Mouse (Mus musculus) lung, embryonic 15.5 days (tissue): Measurements from ENCODE around the gene Itfg2. TPM values are rescaled to one million over a fixed set of nuclear protein-coding genes. Genes with fewer than 3 reads are reported as not detected.

Experiments
- ATAC-seq: fragments of 200-750 bp; cut with Nextera tagmentation; 2 replicates; pipeline ENCODE4 v1.8.0; 2017; ENCODE audit warnings: moderate number of reproducible peaks, borderline replicate concordance; ENCODE audit not compliant: low FRiP score, low TSS enrichment; ENCODE audit errors: extremely low read depth
- H3K27ac ChIP-seq: fragments of 300-500 bp; sonication (generic); 2 replicates; pipeline ENCODE4 v1.5.1; 2015; ENCODE audit warnings: moderate library complexity, mild to moderate bottlenecking, inconsistent platforms
- H3K27me3 ChIP-seq: fragments of 300-500 bp; sonication (generic); 2 replicates; pipeline ENCODE4 v1.6.1; 2015; ENCODE audit warnings: inconsistent platforms
- H3K36me3 ChIP-seq: fragments of 300-500 bp; sonication (generic); 2 replicates; pipeline ENCODE4 v1.6.1; 2015; ENCODE audit warnings: inconsistent platforms
- H3K4me1 ChIP-seq: fragments of 300-500 bp; sonication (generic); 2 replicates; pipeline ENCODE4 v1.6.1; 2015; ENCODE audit warnings: inconsistent platforms
- H3K4me2 ChIP-seq: fragments of 300-500 bp; sonication (generic); 2 replicates; pipeline ENCODE4 v1.6.1; 2015; ENCODE audit warnings: inconsistent platforms, mild to moderate bottlenecking, moderate library complexity
- H3K4me3 ChIP-seq: fragments of 300-500 bp; sonication (generic); 2 replicates; pipeline ENCODE4 v1.5.1; 2015; ENCODE audit warnings: mild to moderate bottlenecking, inconsistent platforms
- H3K9ac ChIP-seq: fragments of 300-500 bp; sonication (generic); 2 replicates; pipeline ENCODE4 v1.6.1; 2015; ENCODE audit warnings: inconsistent platforms
- H3K9me3 ChIP-seq: fragments of 300-500 bp; sonication (generic); 2 replicates; pipeline ENCODE4 v1.6.1; 2016; ENCODE audit warnings: inconsistent platforms
- WGBS: fragments of 180-500 bp; shearing (Covaris S2); methylation state at CpG from one replicate; pipeline ENCODE4 v1.1.7; 2015; 5-methylcytosine and 5-hydroxymethylcytosine counted together
- polyA plus RNA-seq: library from polyadenylated mRNA; unstranded; fragments of >200 nt; fragmentation: Nextera tagmentation; extraction: Ambion mirVana; gene quantifications from 2 replicates; pipeline ENCODE4 v1.2.1, GENCODE M21; 2015

Itfg2 gene
- polyA plus RNA-seq, 1 experiment from 2014 or later: 33.7 TPM

GRCm38 (mm10) chr6:128379636-128380035 lies 45.1 kb downstream of the Itfg2 start:
- no peak overlapping the region for H3K27ac ChIP-seq
- H3K4me1 ChIP-seq: peaks cover 3% of the 10 kb centered on the region; the same call in 1 of the 2 replicates
- no peak overlapping the region for H3K4me2 ChIP-seq
- H3K27me3 ChIP-seq: no peaks in the 10 kb centered on the region
- no peak for ATAC-seq
- H3K9ac ChIP-seq: no peak overlapping the region
- no peaks in the 10 kb centered on the region for H3K9me3 ChIP-seq
- H3K36me3 ChIP-seq: peaks cover 15% of the 10 kb centered on the region
- WGBS: 78% methylated on average over 16 of the region's 16 CpGs
- no peak overlapping the region for H3K4me3 ChIP-seq

- no peak overlapping the region for H3K4me2 ChIP-seq
- no peaks in the 10 kb centered on the region for H3K9me3 ChIP-seq
- peaks cover 46% of the 10 kb centered on the region for H3K36me3 ChIP-seq
- no peak overlapping the region for H3K9ac ChIP-seq
- 83% methylated on average over 17 of the region's 17 CpGs for WGBS
- no peak for ATAC-seq
- H3K4me3 ChIP-seq: no peak overlapping the region
- H3K27me3 ChIP-seq: no peaks in the 10 kb centered on the region
- H3K27ac ChIP-seq: no peak overlapping the region
- H3K4me1 ChIP-seq: peaks cover 3% of the 10 kb centered on the region; the same call in 1 of the 2 replicates
Measured at GRCm38 (mm10) chr6:128376371-128377085, 48.2 kb downstream of the Itfg2 start.

- Histone ChIP-seq H3K4me2 (no peak within 1 kb of the TSS), H3K4me3 (no peak within 1 kb of the TSS), H3K36me3 (peaks cover 59% of the 10 kb centered on the region), H3K9ac (no peak within 1 kb of the TSS), H3K9me3 (no peaks in the 10 kb centered on the region), H3K4me1 (peaks cover 3% of the 10 kb centered on the region; the same call in 1 of the 2 replicates), H3K27me3 (no peaks in the 10 kb centered on the region), H3K27ac (no peak within 1 kb of the TSS)
- 52% methylated on average over 6 of the region's 6 CpGs for WGBS
- no peak for ATAC-seq
Measured at GRCm38 (mm10) chr6:128375192-128375591, 49.5 kb downstream of the Itfg2 start, which contains the start of the genes Tex52 and Gm44596. TSS of gene Tex52 (plus strand) at chr6:128375456. TSS of gene Gm44596 (plus strand) at chr6:128375503.

GRCm38 (mm10) chr6:128370040-128370439 lies 54.7 kb downstream of the Itfg2 start:
- no peak overlapping the region for H3K9ac ChIP-seq
- no peak for ATAC-seq
- H3K27me3 ChIP-seq: no peaks in the 10 kb centered on the region
- no peaks in the 10 kb centered on the region for H3K9me3 ChIP-seq
- no peak overlapping the region for H3K4me3 ChIP-seq
- 93% methylated on average over 5 of the region's 5 CpGs for WGBS
- H3K27ac ChIP-seq: no peak overlapping the region
- no peak overlapping the region for H3K4me2 ChIP-seq
- peaks cover 1% of the 10 kb centered on the region; the same call in 1 of the 2 replicates for H3K4me1 ChIP-seq
- peaks cover 90% of the 10 kb centered on the region for H3K36me3 ChIP-seq

- Histone ChIP-seq H3K4me3 (no peak overlapping the region), H3K27me3 (no peaks in the 10 kb centered on the region), H3K4me1 (peaks cover 19% of the 10 kb centered on the region), H3K36me3 (peaks cover 54% of the 10 kb centered on the region), H3K9me3 (no peaks in the 10 kb centered on the region), H3K27ac (no peak overlapping the region), H3K4me2 (no peak overlapping the region), H3K9ac (no peak overlapping the region)
- 87% methylated on average over 5 of the region's 5 CpGs for WGBS
- ATAC-seq: no peak
Measured at GRCm38 (mm10) chr6:128366466-128366865, 58.3 kb downstream of the Itfg2 start.

GRCm38 (mm10) chr6:128364721-128365120 lies 60.0 kb downstream of the Itfg2 start:
- 66% methylated on average over 6 of the region's 6 CpGs for WGBS
- Histone ChIP-seq H3K4me2 (peak overlapping the region; percentile 81; the same call in 1 of the 2 replicates), H3K27me3 (no peaks in the 10 kb centered on the region), H3K36me3 (peaks cover 38% of the 10 kb centered on the region), H3K4me3 (no peak overlapping the region), H3K27ac (no peak overlapping the region), H3K9me3 (no peaks in the 10 kb centered on the region), H3K4me1 (peaks cover 32% of the 10 kb centered on the region), H3K9ac (no peak overlapping the region)
- ATAC-seq: no peak

GRCm38 (mm10) chr6:128363007-128363825 lies 61.5 kb downstream of the Itfg2 start:
- peaks cover 32% of the 10 kb centered on the region for H3K36me3 ChIP-seq
- peak; percentile 44 for ATAC-seq
- H3K4me1 ChIP-seq: peaks cover 32% of the 10 kb centered on the region
- peak overlapping the region; percentile 81 for H3K4me2 ChIP-seq
- peak overlapping the region; percentile 99 for H3K4me3 ChIP-seq
- peak overlapping the region; percentile 97 for H3K27ac ChIP-seq
- H3K9me3 ChIP-seq: no peaks in the 10 kb centered on the region
- H3K27me3 ChIP-seq: no peaks in the 10 kb centered on the region
- H3K9ac ChIP-seq: peak overlapping the region; percentile 83
- under 1% methylated on average over 33 of the region's 46 CpGs for WGBS

- WGBS: under 1% methylated on average over 67 of the region's 76 CpGs
- H3K27ac ChIP-seq: peak within 1 kb of the TSS; percentile 97
- peaks cover 33% of the 10 kb centered on the region for H3K36me3 ChIP-seq
- peak; percentile 89 for ATAC-seq
- no peaks in the 10 kb centered on the region for H3K9me3 ChIP-seq
- no peaks in the 10 kb centered on the region for H3K27me3 ChIP-seq
- peak within 1 kb of the TSS; percentile 83 for H3K9ac ChIP-seq
- H3K4me2 ChIP-seq: peak within 1 kb of the TSS; percentile 81
- H3K4me3 ChIP-seq: peak within 1 kb of the TSS; percentile 99
- peaks cover 32% of the 10 kb centered on the region for H3K4me1 ChIP-seq
Measured at GRCm38 (mm10) chr6:128362381-128363006, 62.2 kb downstream of the Itfg2 start, which contains the start of the genes Rhno1 and Foxm1. TSS of gene Rhno1 (minus strand) at chr6:128362911. TSS of gene Foxm1 (plus strand) at chr6:128362967.

- no peak for ATAC-seq
- Histone ChIP-seq H3K9me3 (no peaks in the 10 kb centered on the region), H3K27me3 (no peaks in the 10 kb centered on the region), H3K36me3 (peaks cover 33% of the 10 kb centered on the region), H3K27ac (peak overlapping the region; percentile 97), H3K4me1 (peaks cover 32% of the 10 kb centered on the region), H3K9ac (peak overlapping the region; percentile 83), H3K4me2 (peak overlapping the region; percentile 81), H3K4me3 (peak overlapping the region; percentile 99)
- WGBS: 8% methylated on average over 9 of the region's 9 CpGs
Measured at GRCm38 (mm10) chr6:128361901-128362300, 62.8 kb downstream of the Itfg2 start.
